Mouse (Mus musculus) embryonic facial prominence, embryonic 13.5 days (tissue): ENCODE data around the gene 1700010B08Rik. TPM values are rescaled to one million over a fixed set of nuclear protein-coding genes. Genes with fewer than 3 reads are reported as not detected.

Experiments used
- ATAC-seq: fragments of 200-750 bp; cut with Nextera tagmentation; 2 replicates; pipeline ENCODE4 v1.8.0; 2017; ENCODE audit warnings: low read depth; ENCODE audit not compliant: insufficient number of reproducible peaks, insufficient read depth, low FRiP score, low TSS enrichment
- H3K27ac ChIP-seq: fragments of 300-500 bp; sonication (generic); 2 replicates; pipeline ENCODE4 v1.5.1; 2015; ENCODE audit warnings: moderate library complexity, mild to moderate bottlenecking, inconsistent platforms
- H3K27me3 ChIP-seq: fragments of 300-500 bp; sonication (generic); 2 replicates; pipeline ENCODE4 v1.6.1; 2015; ENCODE audit warnings: mild to moderate bottlenecking, inconsistent platforms
- H3K36me3 ChIP-seq: fragments of 300-500 bp; sonication (generic); 2 replicates; pipeline ENCODE4 v1.6.1; 2015; ENCODE audit warnings: mild to moderate bottlenecking, inconsistent platforms
- H3K4me1 ChIP-seq: fragments of 300-500 bp; sonication (generic); 2 replicates; pipeline ENCODE4 v1.6.1; 2015; ENCODE audit warnings: inconsistent platforms
- H3K4me2 ChIP-seq: fragments of 300-500 bp; sonication (generic); 2 replicates; pipeline ENCODE4 v1.6.1; 2015; ENCODE audit warnings: moderate library complexity, mild to moderate bottlenecking, inconsistent platforms
- H3K4me3 ChIP-seq: fragments of 300-500 bp; sonication (generic); 2 replicates; pipeline ENCODE4 v1.5.1; 2015; ENCODE audit warnings: mild to moderate bottlenecking, inconsistent platforms
- H3K9ac ChIP-seq: fragments of 300-500 bp; sonication (generic); 2 replicates; pipeline ENCODE4 v1.6.1; 2015; ENCODE audit warnings: mild to moderate bottlenecking, inconsistent platforms
- H3K9me3 ChIP-seq: fragments of 300-500 bp; sonication (generic); 2 replicates; pipeline ENCODE4 v1.6.1; 2016; ENCODE audit warnings: inconsistent platforms
- WGBS: fragments of 180-500 bp; shearing (Covaris S2); methylation state at CpG from one replicate; pipeline ENCODE4 v1.1.7; 2015; ENCODE audit warnings: mixed read lengths; 5-methylcytosine and 5-hydroxymethylcytosine counted together
- polyA plus RNA-seq: library from polyadenylated mRNA; unstranded; fragments of >200 nt; fragmentation: Nextera tagmentation; extraction: Ambion mirVana; gene quantifications from 2 replicates; pipeline ENCODE4 v1.2.1, GENCODE M21; 2015

The 1700010B08Rik gene
- polyA plus RNA-seq, 1 experiment from 2014 or later = not detected

DNA sequence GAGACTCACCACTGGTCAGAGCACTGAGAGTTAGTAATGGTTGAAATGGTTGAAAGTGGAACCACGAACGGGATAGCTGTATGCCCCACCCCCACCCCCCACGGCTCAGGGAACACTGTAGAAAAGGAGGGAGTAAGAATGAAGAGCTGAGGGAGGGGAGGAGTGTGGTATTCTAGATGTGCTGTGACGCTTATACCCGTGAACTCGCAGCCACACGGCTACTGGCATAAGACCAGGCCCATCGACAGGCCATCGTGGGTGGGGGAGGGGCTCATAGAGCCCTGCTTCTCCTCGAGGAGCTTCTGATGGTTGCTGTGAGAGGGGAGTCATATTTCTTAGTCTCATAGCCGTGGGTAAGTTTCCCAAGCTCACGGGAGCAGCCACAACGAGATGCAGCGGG lies 5.2 kb downstream of the 1700010B08Rik start:
- H3K4me2 ChIP-seq = peak overlapping the region; percentile 48
- no peak for ATAC-seq
- H3K4me1 ChIP-seq = peaks cover 7% of the 10 kb centered on the region; the same call in 1 of the 2 replicates
- peak overlapping the region; percentile 33 for H3K27ac ChIP-seq
- no peaks in the 10 kb centered on the region for H3K27me3 ChIP-seq
- no peaks in the 10 kb centered on the region for H3K9me3 ChIP-seq
- 0 out of 2 replicates have a peak overlapping the region, but pooled peaks have one; percentile 40 for H3K9ac ChIP-seq
- WGBS = 11% methylated on average over 14 of the region's 14 CpGs
- no peaks in the 10 kb centered on the region for H3K36me3 ChIP-seq
- H3K4me3 ChIP-seq = peak overlapping the region; percentile 10; the same call in 1 of the 2 replicates

DNA sequence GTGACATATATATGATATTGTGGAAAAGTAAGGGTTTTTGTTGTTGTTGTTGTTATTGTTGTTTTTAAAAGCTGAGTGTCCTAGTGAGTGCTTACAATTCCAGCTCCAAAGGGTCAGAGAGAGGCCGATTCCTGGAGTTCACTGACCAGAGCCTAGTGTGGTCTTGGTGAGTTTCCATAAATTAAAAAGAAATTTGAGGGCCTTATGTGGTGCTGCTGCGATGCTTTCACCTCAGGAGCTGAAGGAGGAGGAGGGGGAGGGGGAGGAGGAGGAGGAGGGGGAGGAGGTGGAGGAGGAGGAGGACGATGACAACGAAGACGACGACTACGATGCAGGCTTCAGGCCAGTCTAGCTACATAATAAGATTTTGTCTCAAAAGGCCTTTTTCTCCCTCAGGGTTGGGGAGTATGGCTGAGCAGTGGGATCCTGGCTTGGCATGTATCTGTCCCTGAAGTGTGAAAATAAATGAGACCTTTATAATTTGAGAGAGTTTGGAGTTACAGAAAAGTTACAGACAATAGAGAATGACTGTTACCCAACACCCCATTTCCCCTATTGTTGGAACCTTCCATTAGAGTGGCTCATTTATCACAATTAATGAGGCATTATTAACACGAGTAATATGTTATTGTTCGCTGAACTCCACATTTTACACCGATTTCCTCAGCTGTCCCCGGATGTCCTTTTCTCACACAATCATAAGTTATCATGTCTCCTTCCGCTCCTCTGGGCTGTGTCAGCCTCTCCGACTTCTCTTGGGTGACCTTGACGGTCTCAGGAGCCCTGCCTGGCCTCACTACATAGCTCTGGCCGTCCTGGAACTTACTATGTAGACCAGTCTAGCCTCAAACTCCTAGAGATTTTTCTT lies 6.0 kb downstream of the 1700010B08Rik start:
- peaks cover 7% of the 10 kb centered on the region; the same call in 1 of the 2 replicates for H3K4me1 ChIP-seq
- H3K4me3 ChIP-seq = no peak overlapping the region
- no peaks in the 10 kb centered on the region for H3K36me3 ChIP-seq
- 71% methylated on average over 15 of the region's 15 CpGs for WGBS
- no peaks in the 10 kb centered on the region for H3K9me3 ChIP-seq
- H3K9ac ChIP-seq = no peak overlapping the region
- 0 out of 2 replicates have a peak overlapping the region, but pooled peaks have one; percentile 48 for H3K4me2 ChIP-seq
- ATAC-seq = no peak
- H3K27me3 ChIP-seq = no peaks in the 10 kb centered on the region
- H3K27ac ChIP-seq = no peak overlapping the region

DNA sequence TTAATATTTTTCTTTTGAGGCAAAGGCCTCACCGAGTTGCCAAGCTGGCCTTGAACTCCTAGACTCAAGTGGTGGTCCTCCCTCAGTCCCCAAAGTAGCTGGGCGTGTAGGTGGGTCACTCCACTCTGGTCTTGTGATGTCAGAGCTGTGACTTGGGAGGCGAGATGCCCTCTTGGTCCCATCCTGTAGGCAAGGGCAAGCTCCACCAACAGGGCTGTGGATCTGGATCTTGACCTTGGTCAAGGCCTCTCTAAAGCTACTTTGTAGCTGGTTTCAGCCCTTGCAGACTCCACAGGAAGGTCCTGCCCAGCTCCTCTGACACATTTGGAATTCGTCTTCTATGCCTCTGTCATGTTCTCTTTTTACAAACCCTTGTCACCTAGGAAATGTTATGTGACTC lies 6.6 kb downstream of the 1700010B08Rik start:
- Histone ChIP-seq H3K27me3 (no peaks in the 10 kb centered on the region), H3K4me2 (no peak overlapping the region)
- ATAC-seq = no peak

DNA sequence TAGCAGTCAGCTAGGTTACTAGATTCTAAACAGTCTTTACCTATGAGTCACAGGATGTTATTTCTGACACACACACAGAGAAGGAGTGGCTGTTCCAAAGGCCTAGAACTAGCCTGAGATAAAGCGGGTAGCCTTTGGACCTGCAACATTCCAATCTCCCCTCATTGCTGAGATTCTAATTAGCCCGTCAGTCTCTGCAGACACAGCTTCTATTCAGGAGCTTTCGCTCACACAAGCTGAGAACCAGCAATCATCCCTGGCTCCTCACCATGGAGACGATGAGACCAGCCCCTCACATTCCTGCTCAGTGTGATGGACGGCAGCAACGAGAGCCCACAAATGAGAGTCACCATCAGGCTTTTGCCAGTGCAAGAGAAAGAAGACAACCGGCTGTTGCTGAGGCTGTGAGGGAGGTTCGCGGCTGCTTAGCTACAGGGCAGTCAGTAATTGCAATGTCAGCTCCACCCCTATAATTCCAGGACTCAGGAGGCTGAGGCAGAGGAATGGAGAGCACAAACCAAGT lies 11.3 kb downstream of the 1700010B08Rik start:
- H3K27ac ChIP-seq = no peak overlapping the region
- H3K4me2 ChIP-seq = peak overlapping the region; percentile 26
- 7% methylated on average over 9 of the region's 9 CpGs for WGBS

More for the DNA sequence above, 6.6 kb downstream of the 1700010B08Rik start:
- H3K4me1 ChIP-seq = peaks cover 13% of the 10 kb centered on the region; the same call in 1 of the 2 replicates
- H3K36me3 ChIP-seq = no peaks in the 10 kb centered on the region
- 90% methylated on average over 4 of the region's 4 CpGs for WGBS
- no peak overlapping the region for H3K27ac ChIP-seq
- H3K9me3 ChIP-seq = no peaks in the 10 kb centered on the region
- no peak overlapping the region for H3K9ac ChIP-seq
- no peak overlapping the region for H3K4me3 ChIP-seq

DNA sequence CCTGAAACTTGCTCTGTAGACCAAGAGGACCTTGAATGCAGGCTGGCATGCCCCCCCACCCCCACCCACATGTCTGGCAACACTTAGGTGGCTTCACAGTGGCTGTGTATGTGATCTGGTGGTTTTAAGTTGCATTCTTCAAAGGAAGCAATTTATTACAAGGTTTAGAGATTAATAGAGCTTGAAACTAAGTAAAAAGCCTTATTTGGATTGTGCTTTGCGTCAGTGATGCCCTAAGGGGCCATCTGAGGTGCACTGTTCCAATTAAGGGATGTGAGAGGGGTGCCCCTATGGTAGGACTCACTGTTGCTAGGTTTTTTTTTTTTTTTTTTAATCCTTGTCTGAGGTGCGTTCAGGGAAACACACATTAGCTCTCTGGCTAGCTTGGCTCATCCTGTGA lies 15.2 kb downstream of the 1700010B08Rik start:
- Histone ChIP-seq H3K4me3 (no peak overlapping the region), H3K9me3 (no peaks in the 10 kb centered on the region), H3K27ac (no peak overlapping the region), H3K27me3 (no peaks in the 10 kb centered on the region), H3K9ac (no peak overlapping the region), H3K36me3 (peaks cover 8% of the 10 kb centered on the region), H3K4me1 (peaks cover 32% of the 10 kb centered on the region), H3K4me2 (no peak overlapping the region)
- WGBS = 21% methylated on average over 2 of the region's 2 CpGs
- ATAC-seq = no peak

More for the DNA sequence above, 11.3 kb downstream of the 1700010B08Rik start:
- Histone ChIP-seq H3K27me3 (no peaks in the 10 kb centered on the region), H3K9ac (no peak overlapping the region), H3K4me3 (no peak overlapping the region), H3K9me3 (no peaks in the 10 kb centered on the region), H3K4me1 (peaks cover 17% of the 10 kb centered on the region; the same call in 1 of the 2 replicates), H3K36me3 (no peaks in the 10 kb centered on the region)
- ATAC-seq = no peak

DNA sequence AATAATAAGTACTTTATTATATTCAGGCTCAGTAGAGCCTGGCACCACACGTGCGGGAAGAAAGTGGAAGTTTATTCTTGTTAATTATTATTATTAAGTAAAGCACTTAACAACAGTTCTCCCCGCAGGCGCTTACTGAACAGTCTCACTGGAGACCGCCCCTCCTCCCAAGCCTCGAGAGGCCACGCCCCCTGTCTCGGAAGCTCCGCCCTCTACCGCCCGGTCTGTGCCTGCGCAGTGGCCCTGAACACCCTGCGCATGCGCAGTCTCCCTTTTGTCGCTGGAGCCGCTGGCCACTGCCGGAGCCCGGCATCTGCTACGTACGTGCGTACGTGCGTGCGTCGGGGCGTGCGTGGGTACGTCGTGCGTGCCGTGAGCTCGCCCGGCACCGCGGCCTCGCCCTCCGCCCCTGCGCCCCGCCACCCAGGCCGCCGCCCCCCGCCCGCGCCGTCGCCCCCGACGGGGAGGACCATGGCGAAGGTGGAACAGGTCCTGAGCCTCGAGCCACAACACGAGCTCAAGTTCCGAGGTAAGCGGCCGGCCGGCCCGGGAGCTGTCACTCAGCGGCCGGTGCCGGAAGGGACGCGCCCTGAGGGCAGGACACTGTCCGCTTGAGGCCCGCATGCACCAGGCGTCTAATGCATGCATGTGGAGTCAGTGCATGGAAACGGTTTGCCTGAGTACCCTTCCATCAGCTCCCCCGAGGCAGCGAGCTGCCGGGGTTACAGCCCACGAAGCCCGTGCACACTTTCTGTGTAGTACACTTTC lies 18.2 kb downstream of the 1700010B08Rik start, which contains the start of gene Vapb:
TSS of gene Vapb (plus strand) at position 290 of the 768 bp plus-strand sequence.
- Histone ChIP-seq H3K4me1 (peaks cover 29% of the 10 kb centered on the region), H3K27me3 (no peaks in the 10 kb centered on the region), H3K36me3 (peaks cover 8% of the 10 kb centered on the region), H3K27ac (peak within 1 kb of the TSS; percentile 66), H3K9me3 (no peaks in the 10 kb centered on the region), H3K4me3 (peak within 1 kb of the TSS; percentile 87), H3K9ac (peak within 1 kb of the TSS; percentile 93), H3K4me2 (peak within 1 kb of the TSS; percentile 88)
- peak; percentile 96 for ATAC-seq
- 1% methylated on average over 69 of the region's 70 CpGs for WGBS

DNA sequence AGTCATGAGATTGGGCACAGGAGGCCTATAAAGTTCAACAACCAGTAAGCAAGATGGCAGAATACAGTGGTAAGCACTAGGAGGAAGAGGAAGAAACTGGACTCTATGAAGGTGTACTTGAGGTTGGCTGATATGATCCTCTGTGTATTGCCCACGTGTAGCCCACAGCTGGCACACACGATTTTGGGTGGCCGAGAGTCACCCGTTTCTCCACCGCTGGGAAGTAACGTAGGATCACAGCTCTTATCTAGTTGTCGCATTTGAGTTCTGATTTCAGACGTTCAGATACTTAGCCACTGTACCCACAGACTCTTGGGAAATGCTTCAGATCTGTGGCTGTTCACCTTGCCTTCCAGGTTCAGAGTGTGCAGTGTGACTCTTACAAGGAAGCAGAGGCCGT lies 19.0 kb downstream of the 1700010B08Rik start:
- peaks cover 29% of the 10 kb centered on the region for H3K4me1 ChIP-seq
- 0 out of 2 replicates have a peak overlapping the region, but pooled peaks have one; percentile 66 for H3K27ac ChIP-seq
- H3K36me3 ChIP-seq = peaks cover 8% of the 10 kb centered on the region
- no peaks in the 10 kb centered on the region for H3K9me3 ChIP-seq
- peak overlapping the region; percentile 88 for H3K4me2 ChIP-seq
- H3K27me3 ChIP-seq = no peaks in the 10 kb centered on the region
- H3K4me3 ChIP-seq = peak overlapping the region; percentile 87
- peak overlapping the region; percentile 93 for H3K9ac ChIP-seq
- WGBS = 83% methylated on average over 9 of the region's 9 CpGs
- no peak for ATAC-seq

DNA sequence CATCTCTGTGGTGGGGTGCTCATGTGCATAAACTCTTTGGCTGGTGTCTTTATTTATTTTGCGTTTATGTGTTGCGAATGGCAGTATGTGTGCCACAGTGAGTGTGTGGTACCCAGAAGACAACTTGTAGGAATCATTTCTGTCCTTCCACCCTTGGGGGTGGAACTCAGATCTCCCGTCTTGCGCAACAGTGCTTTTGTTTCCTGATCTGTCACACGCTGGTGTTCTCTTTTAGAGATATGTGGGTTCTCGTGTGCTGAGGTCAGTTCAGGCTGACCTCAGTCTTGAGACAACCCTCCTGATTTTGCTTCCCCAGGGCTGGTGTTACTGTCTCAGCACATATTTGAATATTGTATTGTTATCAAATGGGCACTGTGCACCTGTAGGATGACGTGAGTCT lies 19.9 kb downstream of the 1700010B08Rik start:
- peaks cover 8% of the 10 kb centered on the region for H3K36me3 ChIP-seq
- H3K4me2 ChIP-seq = no peak overlapping the region
- H3K9me3 ChIP-seq = no peaks in the 10 kb centered on the region
- H3K4me1 ChIP-seq = peaks cover 29% of the 10 kb centered on the region
- H3K27ac ChIP-seq = no peak overlapping the region
- no peak overlapping the region for H3K9ac ChIP-seq
- 95% methylated on average over 7 of the region's 7 CpGs for WGBS
- no peak for ATAC-seq
- H3K27me3 ChIP-seq = no peaks in the 10 kb centered on the region
- H3K4me3 ChIP-seq = no peak overlapping the region

DNA sequence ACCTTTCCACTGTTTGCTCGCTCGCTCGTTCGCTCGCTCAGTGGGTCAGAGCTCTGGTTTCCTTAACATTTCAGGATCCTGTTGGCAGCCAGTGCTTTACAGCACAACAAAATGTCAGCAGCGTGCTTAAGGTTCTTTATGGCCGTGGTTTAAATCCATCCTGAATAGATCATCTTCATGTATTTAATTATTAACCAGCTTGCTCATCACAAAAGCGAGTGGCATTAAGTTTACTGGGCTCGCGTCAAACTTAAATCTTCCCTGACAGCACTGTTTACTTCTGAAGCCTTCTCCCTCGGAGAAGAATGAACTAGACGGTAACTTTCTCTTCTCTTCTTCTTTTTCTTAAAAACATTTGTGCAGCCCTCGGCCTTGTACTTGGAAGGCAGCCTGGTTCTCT lies 22.9 kb downstream of the 1700010B08Rik start:
- no peak for ATAC-seq
- Histone ChIP-seq H3K27me3 (no peaks in the 10 kb centered on the region), H3K27ac (peak overlapping the region; percentile 44; the same call in 1 of the 2 replicates), H3K36me3 (peaks cover 8% of the 10 kb centered on the region), H3K4me2 (no peak overlapping the region), H3K4me3 (no peak overlapping the region), H3K4me1 (peaks cover 23% of the 10 kb centered on the region), H3K9me3 (no peaks in the 10 kb centered on the region), H3K9ac (no peak overlapping the region)
- WGBS = 80% methylated on average over 13 of the region's 13 CpGs

DNA sequence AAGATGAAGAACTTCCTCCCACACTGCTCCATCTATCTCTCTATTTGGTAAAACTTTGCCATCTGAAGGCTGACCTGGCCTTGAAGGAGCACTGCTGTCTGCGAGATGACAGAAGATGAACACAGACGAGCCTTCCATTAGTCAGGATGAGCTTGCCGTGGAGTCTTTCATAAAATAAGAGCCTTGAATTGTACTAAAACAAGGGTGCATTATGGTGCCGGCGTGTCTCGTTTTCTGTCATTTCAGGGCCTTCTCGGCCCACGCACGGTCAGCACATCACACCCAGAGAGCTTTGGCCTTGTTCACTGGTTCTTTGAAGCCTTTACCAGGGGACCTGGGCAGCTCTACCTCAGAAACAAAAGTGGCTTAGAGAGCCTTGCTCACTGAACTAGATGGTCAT lies 23.5 kb downstream of the 1700010B08Rik start:
- Histone ChIP-seq H3K27ac (no peak overlapping the region), H3K27me3 (no peaks in the 10 kb centered on the region), H3K4me1 (peaks cover 23% of the 10 kb centered on the region), H3K4me2 (no peak overlapping the region), H3K36me3 (peaks cover 8% of the 10 kb centered on the region), H3K9me3 (no peaks in the 10 kb centered on the region), H3K4me3 (no peak overlapping the region), H3K9ac (no peak overlapping the region)
- WGBS = 79% methylated on average over 9 of the region's 9 CpGs
- no peak for ATAC-seq

DNA sequence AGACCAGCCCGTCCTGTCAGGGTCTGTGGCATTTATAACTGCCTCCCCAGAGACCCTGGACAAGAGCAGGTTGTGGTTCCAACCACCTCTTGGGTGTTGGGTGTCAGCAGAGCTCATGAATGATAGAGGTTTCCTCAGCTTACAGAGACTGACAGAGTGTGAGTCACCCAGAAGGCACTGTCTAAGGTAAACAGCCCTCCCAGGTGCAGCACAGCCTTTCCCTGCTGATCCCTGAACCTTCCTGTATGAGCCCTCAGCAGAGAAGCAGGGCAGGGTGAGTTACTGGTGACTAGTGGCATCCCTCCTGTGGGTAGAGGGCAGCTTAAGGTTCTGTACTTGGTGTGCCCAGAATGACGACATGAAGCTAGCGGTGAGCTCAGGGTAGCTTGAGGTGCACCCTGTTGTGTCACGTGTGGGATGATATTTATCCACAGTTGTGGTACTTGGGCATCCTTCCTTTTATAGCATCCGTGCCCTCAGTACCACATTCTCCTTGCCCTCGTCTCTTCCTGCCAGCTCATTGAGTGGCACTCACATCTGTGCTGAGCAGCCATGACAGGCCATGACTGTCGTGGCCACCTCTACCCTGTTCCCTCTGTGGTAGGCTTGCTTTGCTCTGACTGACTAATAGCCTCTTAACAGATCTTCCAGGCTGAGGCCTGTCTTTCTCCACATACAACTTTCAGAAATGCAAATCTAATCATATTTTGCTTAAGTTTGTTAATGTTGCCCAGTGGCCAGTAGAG lies 25.0 kb downstream of the 1700010B08Rik start:
- Histone ChIP-seq H3K4me1 (peaks cover 17% of the 10 kb centered on the region), H3K4me2 (no peak overlapping the region), H3K27me3 (no peaks in the 10 kb centered on the region), H3K4me3 (no peak overlapping the region), H3K27ac (no peak overlapping the region), H3K36me3 (peaks cover 2% of the 10 kb centered on the region), H3K9me3 (no peaks in the 10 kb centered on the region), H3K9ac (no peak overlapping the region)
- 91% methylated on average over 7 of the region's 7 CpGs for WGBS
- no peak for ATAC-seq
